Mouse (Mus musculus) adrenal gland, postnatal 4 days (tissue): Measurements from ENCODE around the gene Sec62. TPM values are rescaled to one million over a fixed set of nuclear protein-coding genes. Genes with fewer than 3 reads are reported as not detected.

Experiments
- DNase-seq, 2 experiments: peaks; one replicate each; pipeline ENCODE4 v3.0.0; 2021 to 2022; ENCODE audit warnings: low spot score in 2 of 2, mixed read lengths in 2 of 2
- long read RNA-seq, 2 experiments: library from polyadenylated mRNA; stranded (forward); transcript quantifications; one replicate each; pipeline ENCODE4 v2.0.0; 2021
- total RNA-seq, 2 experiments: library from RNA; stranded (reverse); gene quantifications; 2 replicates each; pipeline ENCODE4 v1.2.3; 2021

The Sec62 gene
- total RNA-seq = 10 to 100 TPM; 69.8 to 74.4 TPM
- long read RNA-seq, experiment 1, transcript Sec62-201 (8 exons, 3,967 nt) = major isoform, 92 of 171 reads
- long read RNA-seq, experiment 1, partial matches to known transcripts = 65 of 171 reads
- long read RNA-seq, experiment 1, other reads (novel, unspliced or antisense) = 14 of 171 reads
- long read RNA-seq, experiment 2, transcript Sec62-201 (8 exons, 3,967 nt) = major isoform, 113 of 223 reads
- long read RNA-seq, experiment 2, partial matches to known transcripts = 99 of 223 reads
- long read RNA-seq, experiment 2, other reads (novel, unspliced or antisense) = 10 of 223 reads

DNA sequence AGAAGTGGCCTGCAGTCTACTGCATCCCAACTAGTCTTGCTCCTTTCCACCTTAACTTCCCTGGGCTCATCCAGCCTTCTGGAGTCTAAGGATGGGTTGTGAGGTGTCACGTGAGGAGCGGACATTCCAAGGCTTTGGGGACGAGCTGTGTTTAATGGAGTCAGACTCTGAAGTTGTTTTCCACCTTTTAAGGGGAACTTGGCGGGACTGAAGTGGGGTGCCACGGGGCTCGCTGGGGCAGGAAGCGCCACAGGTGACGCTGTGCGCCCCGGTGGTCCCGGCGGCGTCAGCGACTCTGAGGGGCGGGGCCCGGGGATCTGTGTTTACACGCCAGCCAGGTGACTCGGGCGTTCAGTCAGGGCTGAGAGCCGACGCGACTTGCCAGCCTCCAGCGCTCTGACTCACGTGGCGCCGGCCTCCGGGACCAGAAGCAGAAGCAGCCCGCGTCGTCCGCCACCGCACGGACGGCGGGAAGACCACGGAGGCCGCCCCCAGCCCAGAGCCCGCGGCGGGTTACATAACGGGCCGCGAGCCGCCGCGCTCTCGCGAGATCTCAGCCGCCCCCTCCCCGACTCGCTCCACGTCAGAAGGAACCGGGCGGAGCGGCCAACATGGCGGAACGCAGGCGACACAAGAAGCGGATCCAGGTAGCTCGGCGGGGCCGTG lies at the start of gene Sec62:
Sec62 (plus strand) TSS at position 139 of the 666 bp plus-strand sequence.
- peak; percentile 86 to 89 for DNase-seq

DNA sequence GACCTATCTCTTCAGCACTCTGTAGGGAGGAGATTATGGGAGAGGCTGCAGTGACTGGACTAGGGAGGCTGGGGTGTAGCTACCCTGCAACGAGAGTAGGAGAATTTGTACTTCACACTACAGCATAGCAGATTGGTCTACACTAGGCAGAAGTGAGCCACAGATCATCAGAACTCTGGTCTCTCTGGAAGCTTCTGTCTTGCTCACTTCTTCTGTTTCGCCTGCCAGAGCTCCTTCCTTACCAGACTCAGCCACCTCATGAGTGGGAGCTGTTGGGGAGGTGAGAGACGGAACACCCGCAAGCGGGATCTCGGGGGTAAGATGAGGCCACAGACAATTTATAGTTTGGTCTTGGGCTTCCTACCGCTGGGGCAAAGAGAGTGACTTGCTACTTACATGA lies 49.8 kb upstream of the Sec62 start:
- DNase-seq = no peak

DNA sequence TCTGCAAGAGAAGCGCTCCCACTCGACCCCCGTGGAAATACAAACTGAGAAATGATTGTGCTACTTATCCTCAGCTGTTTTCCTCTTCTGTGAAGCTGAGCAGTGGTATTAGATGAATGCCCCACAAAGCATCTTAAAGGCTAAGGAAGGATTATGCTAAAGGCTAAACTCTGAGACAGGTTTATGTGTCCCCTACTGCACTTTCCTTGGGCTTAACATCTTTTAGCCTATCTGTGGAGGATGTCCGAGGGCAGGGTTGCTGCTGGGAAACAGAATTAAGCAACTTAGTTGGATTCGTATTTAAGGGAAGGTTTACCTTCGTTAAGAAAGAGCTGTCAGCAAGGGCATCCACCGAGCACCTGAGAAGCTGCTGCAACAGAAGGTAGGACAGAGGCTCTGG lies 46.7 kb upstream of the Sec62 start, which contains the start of gene Samd7:
Samd7 (plus strand) TSS at position 288 of the 400 bp plus-strand sequence.
- DNase-seq = no peak

DNA sequence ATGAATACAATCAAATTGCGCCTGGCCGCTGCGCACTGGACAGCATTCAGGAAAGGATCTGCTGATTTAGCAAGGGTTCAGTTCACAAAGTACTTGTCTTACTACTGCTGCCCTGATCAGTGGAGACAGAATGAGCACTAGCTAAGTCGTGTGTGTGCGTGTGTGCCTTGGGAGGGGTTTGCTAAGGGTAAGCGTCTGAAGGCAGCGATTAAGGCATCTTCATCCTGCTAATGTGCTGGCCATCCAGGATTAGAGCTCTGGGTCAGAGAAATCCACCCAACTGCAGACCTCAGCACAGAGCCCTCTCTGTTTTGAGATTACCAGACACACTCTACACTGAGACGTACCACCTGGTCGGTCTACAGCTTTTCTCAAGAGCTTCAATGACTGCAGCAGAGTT lies 44.4 kb upstream of the Sec62 start:
- no peak for DNase-seq

DNA sequence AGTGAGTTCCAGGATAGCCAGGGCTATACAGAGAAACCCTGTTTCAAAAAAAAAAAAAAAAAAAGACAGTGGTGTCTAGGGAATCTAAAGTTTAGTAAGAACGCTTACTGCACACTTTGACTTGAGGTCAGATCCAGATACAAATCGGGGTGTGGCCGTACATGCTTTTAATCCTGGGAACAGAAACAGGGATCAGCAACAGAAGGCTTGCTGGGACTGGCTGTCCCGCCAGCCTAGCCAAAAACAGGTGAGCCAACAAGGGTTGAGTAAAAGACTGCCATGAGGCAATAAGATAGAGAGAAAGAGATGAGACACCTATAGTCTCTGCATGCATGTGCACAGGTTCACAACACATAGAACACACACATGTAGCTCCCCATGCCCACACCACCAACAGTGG lies 38.0 kb upstream of the Sec62 start:
- DNase-seq = no peak

DNA sequence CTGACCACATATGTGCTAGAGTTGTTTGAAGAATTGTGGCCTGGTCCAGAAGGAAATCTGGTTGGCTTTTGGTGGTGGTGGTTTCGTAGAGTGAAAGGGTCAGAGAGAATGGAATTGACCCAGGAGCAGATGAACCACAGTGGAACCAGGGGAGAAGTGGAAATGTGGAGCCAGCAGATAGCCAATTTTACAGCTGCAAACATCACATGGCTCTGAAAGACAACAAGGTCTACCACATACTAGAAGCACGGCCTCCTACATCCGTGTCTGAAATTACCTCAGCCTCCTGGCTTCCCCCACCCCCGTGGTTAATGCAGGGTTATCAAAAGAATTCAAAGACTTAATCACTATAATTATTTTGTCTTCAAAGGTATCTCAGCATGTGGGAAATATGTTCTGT lies 27.8 kb upstream of the Sec62 start:
- DNase-seq = no peak

DNA sequence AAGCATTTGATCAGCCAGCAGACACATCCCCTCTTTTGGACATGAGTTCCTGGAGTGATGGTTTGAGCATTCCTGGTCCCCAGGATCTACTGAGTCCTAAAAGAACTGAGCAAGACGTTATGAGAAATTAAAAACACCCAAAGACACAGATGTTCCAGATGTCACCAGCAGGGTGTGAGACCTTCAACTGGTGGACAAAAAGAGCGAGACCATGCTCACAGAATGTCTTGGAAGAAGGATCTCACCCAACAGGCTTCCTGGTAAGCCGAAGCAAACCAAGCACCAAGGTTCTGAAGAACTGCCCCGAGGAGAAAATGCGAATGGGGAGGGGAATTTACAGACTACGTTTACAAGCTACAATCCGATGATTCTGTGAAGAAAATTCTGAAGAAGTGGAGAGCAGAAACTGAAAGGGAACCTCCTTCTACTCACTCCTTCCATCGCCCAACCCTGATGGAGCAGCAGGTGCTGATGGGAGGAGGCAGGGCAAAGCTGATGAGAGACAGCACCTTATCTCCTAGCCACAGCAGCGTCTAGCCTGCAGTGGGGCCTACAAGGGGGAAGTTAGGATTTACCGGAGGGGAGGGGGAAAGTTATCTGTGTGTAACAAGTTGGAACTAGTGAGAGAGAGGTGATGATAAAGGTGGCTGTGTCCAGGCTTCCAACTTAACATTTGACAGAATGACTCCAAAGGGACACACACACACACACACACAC lies 27.2 kb upstream of the Sec62 start:
- no peak for DNase-seq

DNA sequence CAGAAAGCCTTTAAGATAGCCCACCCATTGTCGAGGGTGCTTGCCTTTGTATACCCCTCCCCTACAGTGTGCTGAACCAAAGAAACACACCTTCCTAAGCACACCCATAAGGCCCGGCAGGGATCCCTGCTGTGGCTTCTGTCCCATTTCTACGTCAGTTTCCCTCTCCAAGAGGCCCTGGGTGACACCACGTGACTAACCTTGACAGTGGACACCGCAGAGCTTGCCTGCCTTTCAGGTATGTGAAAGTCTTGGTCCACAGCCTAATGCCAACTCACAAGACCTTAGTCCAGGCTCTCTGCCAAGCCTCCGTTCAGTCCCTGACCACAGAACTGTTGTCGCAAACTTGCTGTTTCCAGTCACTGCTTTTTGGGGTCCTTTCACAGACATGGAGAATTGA lies 26.5 kb upstream of the Sec62 start:
- no peak for DNase-seq

DNA sequence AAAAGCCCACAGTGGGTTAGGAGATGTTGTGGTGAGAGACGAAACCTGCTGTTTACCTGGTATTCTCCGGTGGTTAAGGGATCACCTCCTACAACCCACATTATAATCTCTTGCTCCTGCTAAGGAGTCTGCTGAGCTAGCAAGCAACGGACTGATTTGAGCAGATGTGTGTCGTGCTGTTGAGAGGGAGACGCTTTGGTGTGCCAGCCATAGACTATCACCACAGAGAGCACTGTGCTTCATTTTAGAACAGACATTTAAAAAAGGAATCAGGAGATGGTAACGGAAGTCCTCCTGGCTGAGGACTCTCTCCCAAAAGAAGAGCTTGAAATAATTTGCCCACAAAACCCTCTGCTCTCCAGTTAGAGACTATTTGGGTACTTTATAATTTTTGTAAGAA lies 25.4 kb upstream of the Sec62 start:
- DNase-seq = no peak

DNA sequence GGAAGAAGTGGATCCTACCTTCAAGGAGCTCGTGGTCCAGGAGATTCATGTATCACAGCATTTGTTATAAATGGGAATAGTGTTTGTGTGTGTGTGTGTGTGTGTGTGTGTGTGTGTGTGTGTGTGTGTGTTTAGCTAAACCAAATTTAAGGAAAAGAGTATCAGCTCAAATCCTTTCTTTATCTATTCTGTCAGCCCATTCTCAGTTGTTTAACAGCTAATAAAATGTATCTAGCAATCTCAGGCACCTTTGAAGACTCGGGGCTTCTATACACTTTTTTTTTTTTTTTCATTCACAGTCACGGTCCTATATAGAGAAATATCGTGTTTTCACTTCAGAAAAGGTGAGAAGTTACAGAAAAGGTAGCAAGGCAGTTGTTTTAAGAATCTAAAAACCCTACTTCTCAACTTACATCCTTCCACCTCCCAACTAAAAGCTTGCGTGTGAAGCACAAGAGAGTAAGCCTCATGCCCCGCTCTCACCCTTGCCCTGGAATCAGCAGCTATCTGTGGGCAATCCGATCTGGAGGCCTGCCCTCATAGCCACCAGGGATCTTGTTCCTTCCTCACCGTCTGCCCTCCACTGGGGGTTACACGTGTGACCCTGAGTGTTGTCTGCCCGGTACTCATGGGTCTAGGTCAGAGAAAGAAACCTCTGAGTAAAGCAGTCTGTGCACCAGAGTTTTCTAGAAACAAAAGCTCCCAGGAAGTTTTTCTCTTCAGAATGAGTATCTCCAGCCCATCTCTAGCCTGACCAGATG lies 22.7 kb upstream of the Sec62 start:
- DNase-seq = no peak

DNA sequence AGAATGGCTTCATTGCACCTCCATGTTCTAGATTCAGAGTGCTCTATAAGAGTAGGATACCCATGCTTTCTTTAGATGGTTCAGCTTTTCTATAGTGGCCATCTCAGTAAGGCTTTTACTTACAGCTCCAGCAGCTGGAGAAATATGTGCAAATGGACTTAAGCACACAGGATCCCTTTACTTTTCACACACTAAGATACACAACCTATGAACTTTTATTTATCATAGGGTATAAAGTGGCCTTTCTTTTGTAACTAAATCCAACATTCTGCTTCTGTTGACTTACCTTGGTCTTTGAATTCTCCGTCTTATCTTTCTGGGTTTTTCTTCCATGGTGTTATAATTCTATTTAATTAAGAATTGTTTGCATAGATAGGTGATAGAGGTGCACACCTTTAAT lies 21.1 kb upstream of the Sec62 start:
- DNase-seq = no peak

DNA sequence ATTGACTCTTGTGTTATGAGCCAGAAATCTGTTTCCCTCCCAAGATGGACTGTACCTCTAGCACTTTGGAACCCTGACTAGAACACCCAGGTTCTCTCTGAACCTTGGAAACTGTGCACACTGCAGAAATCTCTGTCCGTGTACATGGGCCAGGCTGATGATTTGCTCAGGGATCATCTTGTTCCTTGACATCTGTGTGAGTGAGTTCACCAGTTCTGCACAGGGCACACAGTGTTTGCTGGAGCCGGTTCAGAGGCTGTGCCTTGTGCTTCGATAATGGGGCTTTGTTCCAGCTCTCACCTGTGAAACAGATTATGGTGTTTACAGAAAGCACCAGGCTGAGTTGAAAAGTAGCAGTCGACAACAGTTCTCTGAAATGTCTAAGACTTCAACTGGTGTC lies 20.0 kb upstream of the Sec62 start:
- no peak for DNase-seq

DNA sequence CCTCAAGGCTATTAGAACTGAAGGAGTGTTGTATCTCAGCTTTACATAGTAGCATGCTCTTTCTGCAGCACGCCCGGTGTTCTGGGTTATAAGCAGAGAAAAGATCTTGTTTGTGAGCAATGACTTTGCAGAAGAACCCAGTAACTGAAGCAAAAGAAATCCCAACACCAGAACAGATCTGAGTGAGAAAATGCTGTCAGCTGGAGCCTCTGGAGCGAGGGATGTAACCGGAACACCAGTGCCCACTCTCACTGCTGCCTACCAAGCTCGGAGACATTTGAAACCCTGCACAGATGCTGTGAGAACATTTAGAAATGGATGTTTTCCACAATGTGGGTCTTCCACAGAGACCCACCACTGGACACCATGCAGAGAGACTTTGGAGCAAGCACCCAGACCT lies 18.0 kb upstream of the Sec62 start:
- no peak for DNase-seq

DNA sequence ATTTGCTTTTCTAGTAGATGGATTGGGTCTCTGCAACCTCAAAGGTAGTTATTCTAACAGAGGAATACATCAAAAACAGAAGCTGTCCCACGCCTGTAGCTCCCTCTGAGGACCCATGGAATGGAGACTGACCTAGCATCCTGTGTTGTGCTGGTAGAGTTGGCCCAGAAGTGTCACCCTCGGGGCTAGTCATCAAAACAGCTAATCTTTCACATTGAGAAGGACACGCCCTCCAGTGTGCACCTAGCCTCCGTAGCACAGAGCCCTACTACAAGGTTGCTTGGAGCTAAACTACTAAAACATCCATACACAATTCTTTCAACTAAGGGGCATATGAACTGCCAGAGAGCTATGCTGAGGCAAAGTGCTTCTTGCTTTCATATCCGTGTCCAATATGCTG lies 14.7 kb upstream of the Sec62 start:
- no peak for DNase-seq

DNA sequence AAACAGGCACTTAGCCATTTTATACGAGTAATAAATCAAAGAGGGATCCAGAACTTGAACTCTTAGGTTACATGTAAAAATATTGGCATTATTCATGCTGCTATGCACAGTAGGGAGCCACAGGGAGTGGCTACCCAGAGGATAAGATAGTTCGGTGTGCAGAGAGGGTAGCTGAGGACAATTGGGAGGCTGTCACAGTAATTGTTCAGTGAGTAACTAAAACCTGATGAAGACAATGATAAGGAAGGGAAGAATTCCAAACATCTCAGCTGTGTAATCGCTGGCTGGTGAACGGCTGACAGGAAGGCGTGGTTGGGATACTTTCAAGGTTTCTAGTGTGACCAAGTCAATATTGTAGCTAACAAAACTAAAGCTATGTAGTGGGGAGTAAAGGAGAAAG lies 4.1 kb upstream of the Sec62 start:
- no peak for DNase-seq

DNA sequence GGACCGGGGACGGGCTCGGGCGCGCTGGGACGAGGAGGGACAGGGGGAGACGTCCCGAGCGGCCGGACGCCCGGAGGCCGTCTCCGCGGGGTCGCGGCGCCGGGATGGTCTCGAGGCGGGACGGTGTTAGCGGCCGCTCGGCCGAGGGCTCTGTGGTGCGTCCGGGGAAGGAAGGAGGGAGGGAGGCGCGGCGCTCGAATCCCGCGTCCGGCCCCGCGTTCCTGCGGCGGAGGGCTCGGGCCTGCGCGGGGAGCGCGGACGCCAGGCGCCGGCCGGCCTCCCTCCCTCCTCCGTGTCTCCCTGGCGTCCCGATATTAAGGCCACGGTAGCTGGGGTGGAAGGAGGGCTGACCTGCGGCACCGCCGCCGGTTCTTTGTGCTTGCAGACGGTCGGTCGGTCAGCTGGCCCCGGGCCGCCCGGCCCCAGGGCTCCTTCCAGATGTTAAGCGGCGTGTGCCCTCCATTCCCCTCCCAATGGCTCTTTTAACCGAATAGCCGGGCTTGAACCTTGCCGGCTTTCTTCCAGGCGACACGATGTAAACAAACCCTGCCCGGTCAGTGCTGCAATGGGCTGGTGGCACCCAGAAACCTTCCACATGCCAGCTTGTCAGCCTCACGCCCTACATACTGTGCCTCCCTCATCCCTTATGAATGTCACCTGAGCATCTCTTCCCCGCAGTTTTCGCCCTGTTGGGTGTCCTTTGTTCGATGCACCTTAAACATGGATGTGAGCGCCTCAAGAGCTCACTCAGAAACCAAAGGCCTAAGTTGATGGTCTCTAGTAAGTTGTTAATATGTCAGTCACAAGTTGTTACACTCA lies 937 bp downstream of the Sec62 start:
- peak in 1 of 2 experiments; percentile 6 for DNase-seq

DNA sequence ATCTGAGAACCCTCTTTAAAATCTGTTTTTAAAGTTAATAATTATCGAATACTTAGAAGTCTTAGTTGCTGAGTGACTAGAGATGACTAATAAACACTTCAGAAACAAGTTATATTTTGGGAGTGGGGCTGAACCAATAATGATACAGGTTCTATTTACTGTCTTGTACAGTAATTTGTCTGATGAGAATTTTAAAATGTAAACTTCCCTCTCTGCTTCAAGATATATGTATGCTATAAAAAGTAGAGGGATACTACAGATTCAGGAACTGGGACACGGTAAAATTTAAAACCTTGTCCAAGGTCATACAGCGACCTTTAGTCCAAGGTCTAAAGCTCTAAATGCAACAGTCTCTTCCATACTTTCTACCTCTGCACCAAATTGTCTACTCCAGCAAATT lies 9.5 kb downstream of the Sec62 start:
- DNase-seq = no peak

DNA sequence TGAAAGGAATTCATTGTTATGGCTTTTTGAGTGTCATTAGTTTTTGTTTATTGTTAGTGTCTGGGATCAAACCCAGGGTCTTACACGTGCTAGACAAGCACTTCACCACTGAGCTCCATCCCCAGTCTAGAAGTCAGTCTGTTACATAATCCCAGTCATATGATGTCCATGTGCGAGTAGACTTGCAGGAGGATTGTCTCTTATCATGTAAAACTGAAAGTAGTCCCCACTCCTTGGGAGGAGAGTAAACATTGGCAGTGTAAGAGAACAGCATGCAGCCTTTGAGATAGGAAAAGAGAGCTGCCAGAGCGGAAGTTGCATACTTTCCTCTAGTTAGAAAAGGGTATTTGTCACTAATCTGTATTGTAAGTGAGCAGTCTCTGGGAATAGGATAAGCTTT lies 20.2 kb downstream of the Sec62 start:
- DNase-seq = no peak

DNA sequence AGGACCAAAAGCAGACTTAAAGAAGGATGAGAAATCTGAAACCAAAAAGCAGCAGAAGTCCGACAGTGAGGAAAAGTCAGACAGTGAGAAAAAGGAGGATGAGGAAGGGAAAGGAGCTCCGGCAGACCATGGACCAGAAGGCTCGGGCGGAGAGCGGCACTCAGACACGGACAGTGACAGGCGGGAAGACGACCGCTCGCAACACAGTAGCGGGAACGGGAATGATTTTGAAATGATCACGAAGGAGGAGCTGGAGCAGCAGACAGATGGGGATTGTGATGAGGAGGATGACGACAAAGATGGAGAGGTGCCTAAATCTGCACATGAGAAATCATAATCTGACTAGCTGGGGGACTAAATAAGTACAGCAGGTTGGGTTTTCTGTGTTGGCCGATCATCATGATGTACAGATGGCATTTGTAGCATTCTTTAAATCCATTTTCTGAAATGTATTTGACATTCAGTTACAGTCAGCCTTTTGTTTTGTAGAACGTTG lies 26.0 kb downstream of the Sec62 start:
- no peak for DNase-seq

DNA sequence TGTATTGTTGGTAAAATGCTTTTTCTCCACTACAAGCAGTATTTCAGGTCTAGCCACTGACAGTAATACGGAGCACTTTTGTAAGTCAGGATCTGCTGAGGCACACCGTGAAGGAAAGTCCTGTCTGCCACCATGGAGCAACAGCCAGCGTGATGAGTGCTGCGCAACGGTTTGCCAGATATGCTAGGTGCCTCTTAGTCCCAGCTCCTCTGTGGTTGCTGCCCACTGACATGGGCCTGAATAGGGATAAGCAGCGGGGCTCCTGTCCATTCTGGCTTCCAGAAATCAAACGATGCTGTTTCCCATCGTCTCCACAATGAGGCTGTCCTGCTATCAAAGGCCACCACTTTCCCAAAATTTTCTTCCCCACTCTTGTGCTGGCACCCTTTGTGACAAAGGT lies 29.5 kb downstream of the Sec62 start:
- no peak for DNase-seq

DNA sequence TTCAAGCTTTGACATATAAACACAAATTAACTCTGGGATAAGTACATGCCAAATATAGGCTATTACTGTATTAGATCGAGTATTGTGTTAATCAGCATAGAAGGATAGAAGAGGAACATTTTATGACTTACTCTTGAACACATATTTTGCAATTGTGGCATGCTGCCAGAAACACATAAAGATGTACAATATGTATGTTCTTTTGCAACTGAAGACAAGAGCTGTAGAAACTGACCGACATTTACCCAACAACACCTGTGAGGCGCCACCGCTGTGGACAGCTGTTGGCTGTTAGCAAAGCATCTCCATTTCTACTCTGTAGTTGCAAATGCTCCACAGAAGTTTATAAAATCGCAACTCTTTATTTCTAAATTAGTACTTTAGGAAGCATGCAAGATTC lies 33.4 kb downstream of the Sec62 start:
- no peak for DNase-seq
